Mouse (Mus musculus): ENCODE results near the gene Nectin1. TPM values are rescaled to one million over a fixed set of nuclear protein-coding genes. Genes with fewer than 3 reads are reported as not detected.

The Nectin1 gene
- polyA plus RNA-seq, 1 experiment from 2014 or later: 10.9 TPM

GRCm38 (mm10) chr9:43776231-43776630, 32.4 kb downstream of the Nectin1 start:
- 85% methylated on average over 3 of the region's 3 CpGs for WGBS
- H3K36me3 ChIP-seq (ENCODE audit: control insufficient read depth, insufficient read depth, low read length): no peaks in the 10 kb centered on the region
- no peak for DNase-seq (ENCODE audit: low spot score)
- no peaks in the 10 kb centered on the region for H3K27me3 ChIP-seq (ENCODE audit: control insufficient read depth, insufficient read depth, low read length)
- H3K4me1 ChIP-seq (replicated peaks; ENCODE audit: control insufficient read depth, insufficient read depth, low read length): peaks cover 6% of the 10 kb centered on the region; the same call in 1 of the 2 replicates
- H3K9ac ChIP-seq (ENCODE audit: low read depth, low read length): no peak overlapping the region
- no peak overlapping the region for H3K27ac ChIP-seq (ENCODE audit: low read depth, low read length)
- H3K4me2 ChIP-seq (replicated peaks; ENCODE audit: low read depth, low read length): no peak overlapping the region
- no peak overlapping the region for H3K4me3 ChIP-seq (ENCODE audit: low read depth, low read length)
- no peaks in the 10 kb centered on the region for H3K9me3 ChIP-seq (ENCODE audit: control insufficient read depth, low read length)
- ATAC-seq (ENCODE audit: low FRiP score): no peak

- Histone ChIP-seq H3K9me3 (ENCODE audit: control insufficient read depth, low read length) (no peaks in the 10 kb centered on the region), H3K36me3 (ENCODE audit: control insufficient read depth, insufficient read depth, low read length) (no peaks in the 10 kb centered on the region), H3K4me1 (replicated peaks; ENCODE audit: control insufficient read depth, insufficient read depth, low read length) (peaks cover 9% of the 10 kb centered on the region; the same call in 1 of the 2 replicates), H3K4me2 (replicated peaks; ENCODE audit: low read depth, low read length) (no peak overlapping the region), H3K27me3 (ENCODE audit: control insufficient read depth, insufficient read depth, low read length) (no peaks in the 10 kb centered on the region), H3K27ac (ENCODE audit: low read depth, low read length) (no peak overlapping the region), H3K9ac (ENCODE audit: low read depth, low read length) (no peak overlapping the region), H3K4me3 (ENCODE audit: low read depth, low read length) (no peak overlapping the region)
- WGBS: 80% methylated on average over 16 of the region's 16 CpGs
- DNase-seq (ENCODE audit: low spot score): no peak
- ATAC-seq (ENCODE audit: low FRiP score): no peak
Measured at GRCm38 (mm10) chr9:43777362-43778360, 33.9 kb downstream of the Nectin1 start.

GRCm38 (mm10) chr9:43780883-43781282, 37.1 kb downstream of the Nectin1 start:
- Histone ChIP-seq H3K36me3 (ENCODE audit: control insufficient read depth, insufficient read depth, low read length) (no peaks in the 10 kb centered on the region), H3K9me3 (ENCODE audit: control insufficient read depth, low read length) (no peaks in the 10 kb centered on the region), H3K4me1 (replicated peaks; ENCODE audit: control insufficient read depth, insufficient read depth, low read length) (peaks cover 3% of the 10 kb centered on the region; the same call in 1 of the 2 replicates), H3K9ac (ENCODE audit: low read depth, low read length) (no peak overlapping the region), H3K27me3 (ENCODE audit: control insufficient read depth, insufficient read depth, low read length) (no peaks in the 10 kb centered on the region), H3K27ac (ENCODE audit: low read depth, low read length) (no peak overlapping the region), H3K4me2 (replicated peaks; ENCODE audit: low read depth, low read length) (no peak overlapping the region), H3K4me3 (ENCODE audit: low read depth, low read length) (no peak overlapping the region)
- WGBS: 49% methylated on average over 8 of the region's 8 CpGs
- ATAC-seq (ENCODE audit: low FRiP score) (no peak), DNase-seq (ENCODE audit: low spot score) (no peak)

- no peaks in the 10 kb centered on the region for H3K9me3 ChIP-seq (ENCODE audit: control insufficient read depth, low read length)
- H3K36me3 ChIP-seq (ENCODE audit: control insufficient read depth, insufficient read depth, low read length): no peaks in the 10 kb centered on the region
- ATAC-seq (ENCODE audit: low FRiP score) (no peak), DNase-seq (ENCODE audit: low spot score) (no peak)
- H3K4me3 ChIP-seq (ENCODE audit: low read depth, low read length): no peak overlapping the region
- no peak overlapping the region for H3K4me2 ChIP-seq (replicated peaks; ENCODE audit: low read depth, low read length)
- no peaks in the 10 kb centered on the region for H3K27me3 ChIP-seq (ENCODE audit: control insufficient read depth, insufficient read depth, low read length)
- WGBS: 54% methylated on average over 5 of the region's 5 CpGs
- peaks cover 3% of the 10 kb centered on the region; the same call in 1 of the 2 replicates for H3K4me1 ChIP-seq (replicated peaks; ENCODE audit: control insufficient read depth, insufficient read depth, low read length)
- H3K27ac ChIP-seq (ENCODE audit: low read depth, low read length): no peak overlapping the region
- H3K9ac ChIP-seq (ENCODE audit: low read depth, low read length): no peak overlapping the region
Measured at GRCm38 (mm10) chr9:43782401-43782800, 38.6 kb downstream of the Nectin1 start.

GRCm38 (mm10) chr9:43783959-43784358, 40.2 kb downstream of the Nectin1 start:
- H3K27ac ChIP-seq (ENCODE audit: low read depth, low read length): no peak overlapping the region
- DNase-seq (ENCODE audit: low spot score): no peak
- no peaks in the 10 kb centered on the region for H3K27me3 ChIP-seq (ENCODE audit: control insufficient read depth, insufficient read depth, low read length)
- no peak overlapping the region for H3K4me3 ChIP-seq (ENCODE audit: low read depth, low read length)
- no peak overlapping the region for H3K4me2 ChIP-seq (replicated peaks; ENCODE audit: low read depth, low read length)
- no peaks in the 10 kb centered on the region for H3K9me3 ChIP-seq (ENCODE audit: control insufficient read depth, low read length)
- 76% methylated on average over 3 of the region's 3 CpGs for WGBS
- H3K9ac ChIP-seq (ENCODE audit: low read depth, low read length): no peak overlapping the region
- peaks cover 3% of the 10 kb centered on the region; the same call in 1 of the 2 replicates for H3K4me1 ChIP-seq (replicated peaks; ENCODE audit: control insufficient read depth, insufficient read depth, low read length)
- no peaks in the 10 kb centered on the region for H3K36me3 ChIP-seq (ENCODE audit: control insufficient read depth, insufficient read depth, low read length)
- ATAC-seq (ENCODE audit: low FRiP score): no peak

GRCm38 (mm10) chr9:43784841-43785240, 41.1 kb downstream of the Nectin1 start:
- no peaks in the 10 kb centered on the region for H3K27me3 ChIP-seq (ENCODE audit: control insufficient read depth, insufficient read depth, low read length)
- H3K4me2 ChIP-seq (replicated peaks; ENCODE audit: low read depth, low read length): no peak overlapping the region
- ATAC-seq (ENCODE audit: low FRiP score) (no peak), DNase-seq (ENCODE audit: low spot score) (no peak)
- H3K36me3 ChIP-seq (ENCODE audit: control insufficient read depth, insufficient read depth, low read length): no peaks in the 10 kb centered on the region
- no peak overlapping the region for H3K27ac ChIP-seq (ENCODE audit: low read depth, low read length)
- peaks cover 3% of the 10 kb centered on the region; the same call in 1 of the 2 replicates for H3K4me1 ChIP-seq (replicated peaks; ENCODE audit: control insufficient read depth, insufficient read depth, low read length)
- 63% methylated on average over 13 of the region's 13 CpGs for WGBS
- no peak overlapping the region for H3K9ac ChIP-seq (ENCODE audit: low read depth, low read length)
- H3K9me3 ChIP-seq (ENCODE audit: control insufficient read depth, low read length): no peaks in the 10 kb centered on the region
- no peak overlapping the region for H3K4me3 ChIP-seq (ENCODE audit: low read depth, low read length)

GRCm38 (mm10) chr9:43787591-43787990, 43.8 kb downstream of the Nectin1 start:
- no peaks in the 10 kb centered on the region for H3K9me3 ChIP-seq (ENCODE audit: control insufficient read depth, low read length)
- peak overlapping the region; percentile 30; the same call in 1 of the 2 replicates for H3K27ac ChIP-seq (ENCODE audit: low read depth, low read length)
- DNase-seq (ENCODE audit: low spot score) (no peak), ATAC-seq (ENCODE audit: low FRiP score) (no peak)
- H3K9ac ChIP-seq (ENCODE audit: low read depth, low read length): no peak overlapping the region
- no peak overlapping the region for H3K4me3 ChIP-seq (ENCODE audit: low read depth, low read length)
- peaks cover 7% of the 10 kb centered on the region; the same call in 1 of the 2 replicates for H3K36me3 ChIP-seq (ENCODE audit: control insufficient read depth, insufficient read depth, low read length)
- H3K4me2 ChIP-seq (replicated peaks; ENCODE audit: low read depth, low read length): no peak overlapping the region
- no peaks in the 10 kb centered on the region for H3K27me3 ChIP-seq (ENCODE audit: control insufficient read depth, insufficient read depth, low read length)
- no peaks in the 10 kb centered on the region for H3K4me1 ChIP-seq (replicated peaks; ENCODE audit: control insufficient read depth, insufficient read depth, low read length)
- WGBS: 73% methylated on average over 4 of the region's 4 CpGs

GRCm38 (mm10) chr9:43792681-43793080, 48.9 kb downstream of the Nectin1 start:
- ATAC-seq (ENCODE audit: low FRiP score): no peak
- no peak overlapping the region for H3K9ac ChIP-seq (ENCODE audit: low read depth, low read length)
- peaks cover 2% of the 10 kb centered on the region; the same call in 1 of the 2 replicates for H3K4me1 ChIP-seq (replicated peaks; ENCODE audit: control insufficient read depth, insufficient read depth, low read length)
- 90% methylated on average over 9 of the region's 9 CpGs for WGBS
- H3K27ac ChIP-seq (ENCODE audit: low read depth, low read length): no peak overlapping the region
- H3K36me3 ChIP-seq (ENCODE audit: control insufficient read depth, insufficient read depth, low read length): peaks cover 7% of the 10 kb centered on the region
- H3K9me3 ChIP-seq (ENCODE audit: control insufficient read depth, low read length): no peaks in the 10 kb centered on the region
- no peaks in the 10 kb centered on the region for H3K27me3 ChIP-seq (ENCODE audit: control insufficient read depth, insufficient read depth, low read length)
- H3K4me3 ChIP-seq (ENCODE audit: low read depth, low read length): no peak overlapping the region
- no peak overlapping the region for H3K4me2 ChIP-seq (replicated peaks; ENCODE audit: low read depth, low read length)
- no peak for DNase-seq (ENCODE audit: low spot score)

Data from hindbrain, embryonic 11.5 days (tissue).